Mouse (Mus musculus) embryonic facial prominence, embryonic 10.5 days (tissue): ENCODE data around the gene Nckap1. TPM values are rescaled to one million over a fixed set of nuclear protein-coding genes. Genes with fewer than 3 reads are reported as not detected.

Experiments
- DNase-seq: peaks from one replicate; pipeline ENCODE4 v3.0.0-alpha.2; 2017; ENCODE audit warnings: low spot score
- H3K27ac ChIP-seq: fragments of 300-500 bp; sonication (generic); replicated peaks from 2 replicates; pipeline ENCODE4 v1.5.1; 2016; ENCODE audit warnings: mild to moderate bottlenecking
- H3K27me3 ChIP-seq: fragments of 300-500 bp; sonication (generic); replicated peaks from 2 replicates; pipeline ENCODE4 v1.6.1; 2016; ENCODE audit warnings: low read depth, mild to moderate bottlenecking; ENCODE audit not compliant: poor library complexity, severe bottlenecking
- H3K36me3 ChIP-seq: fragments of 300-500 bp; sonication (generic); replicated peaks from 2 replicates; pipeline ENCODE4 v1.6.1; 2016; ENCODE audit warnings: mild to moderate bottlenecking, moderate library complexity
- H3K4me1 ChIP-seq: fragments of 300-500 bp; sonication (generic); 2 replicates; pipeline ENCODE4 v1.6.1; 2016
- H3K4me3 ChIP-seq: fragments of 300-500 bp; sonication (generic); 2 replicates; pipeline ENCODE4 v1.5.1; 2016; ENCODE audit warnings: mild to moderate bottlenecking, moderate library complexity
- H3K9me3 ChIP-seq: fragments of 300-500 bp; sonication (generic); 2 replicates; pipeline ENCODE4 v1.6.1; 2016; ENCODE audit warnings: mild to moderate bottlenecking
- WGBS: fragments of 180-500 bp; shearing (Covaris S2); methylation state at CpG from one replicate; pipeline ENCODE4 v1.1.7; 2016; 5-methylcytosine and 5-hydroxymethylcytosine counted together
- microRNA counts: library from miRNA; unstranded; fragments of <30 nt; microRNA quantifications from one replicate; lab custom pipeline; 2017
- microRNA-seq: library from miRNA; unstranded; fragments of <30 nt; microRNA quantifications from one replicate; pipeline ENCODE4, GENCODE M21; 2017
- polyA plus RNA-seq: library from polyadenylated mRNA; unstranded; fragments of >200 nt; fragmentation: Nextera tagmentation; extraction: Ambion mirVana; gene quantifications from 2 replicates; pipeline ENCODE4 v1.2.1, GENCODE M21; 2016

The Nckap1 gene
- polyA plus RNA-seq, 1 experiment from 2014 or later, result 66.6 TPM

DNA sequence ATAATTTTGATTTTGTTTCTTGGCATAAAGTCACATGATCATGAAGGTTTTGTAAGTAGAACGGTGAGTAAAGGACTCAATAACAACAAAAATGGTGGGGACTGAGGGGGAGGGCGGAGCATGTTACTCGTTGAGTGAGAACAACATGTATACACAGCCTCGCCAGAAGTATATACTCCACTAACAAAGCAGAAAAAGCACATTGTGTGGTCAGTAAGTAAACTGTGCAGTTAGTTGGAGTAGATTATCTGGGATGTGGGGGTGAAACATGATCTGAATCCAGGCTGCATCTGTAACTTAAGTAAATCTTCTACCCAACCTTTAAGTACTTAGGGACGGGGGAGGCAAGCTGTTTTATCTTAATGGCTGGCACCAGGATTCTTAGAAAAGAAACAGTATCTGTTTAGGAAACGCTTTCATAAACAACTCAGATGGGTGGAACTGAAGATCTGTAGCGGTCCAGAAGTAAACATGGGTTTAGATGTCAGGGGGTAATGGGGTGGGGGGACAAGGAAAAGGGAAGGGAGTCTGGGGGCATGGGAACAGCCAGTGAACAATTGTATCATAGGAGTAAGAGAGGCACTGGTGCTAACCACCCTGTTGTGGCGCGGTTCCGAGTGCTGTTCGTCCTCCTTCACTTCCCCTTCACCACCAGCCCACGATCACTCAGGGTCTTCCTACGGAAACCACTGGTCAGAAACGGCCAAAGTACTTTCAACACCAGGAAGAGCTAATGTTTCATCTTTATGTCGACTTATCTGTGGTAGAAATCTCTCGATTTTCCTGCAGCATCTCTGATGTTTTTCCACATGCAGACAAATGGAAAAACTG lies 115.0 kb downstream of the Nckap1 start:
- H3K27ac ChIP-seq, result peak overlapping the region; percentile 48
- peak; percentile 17 for DNase-seq
- H3K9me3 ChIP-seq, result no peaks in the 10 kb centered on the region
- 71% methylated on average over 16 of the region's 16 CpGs for WGBS
- H3K27me3 ChIP-seq, result no peaks in the 10 kb centered on the region
- peaks cover 16% of the 10 kb centered on the region for H3K4me1 ChIP-seq
- H3K36me3 ChIP-seq, result no peaks in the 10 kb centered on the region
- no peak overlapping the region for H3K4me3 ChIP-seq

DNA sequence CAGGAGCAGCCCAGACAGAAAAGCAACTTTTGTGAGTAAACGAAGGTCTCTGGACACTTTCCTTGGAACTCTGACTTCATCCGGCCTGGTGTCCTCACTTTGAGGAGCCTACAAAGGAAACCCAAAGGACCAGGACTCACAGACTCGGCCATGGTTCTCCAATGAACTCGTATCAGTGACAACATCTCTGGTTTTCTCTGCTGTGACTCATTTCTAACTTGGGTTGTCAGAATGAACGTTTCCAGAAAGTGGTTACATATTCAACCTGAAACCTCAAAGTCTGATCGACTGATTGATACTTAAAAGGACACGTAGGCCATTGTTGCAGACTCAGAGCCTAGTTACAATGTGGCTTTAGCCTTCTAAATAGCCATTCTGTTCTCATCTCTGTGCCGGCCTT lies 119.4 kb downstream of the Nckap1 start:
- no peaks in the 10 kb centered on the region for H3K36me3 ChIP-seq
- H3K9me3 ChIP-seq, result no peaks in the 10 kb centered on the region
- no peak overlapping the region for H3K4me3 ChIP-seq
- 79% methylated on average over 8 of the region's 8 CpGs for WGBS
- DNase-seq, result no peak
- H3K27ac ChIP-seq, result no peak overlapping the region
- peaks cover 19% of the 10 kb centered on the region for H3K4me1 ChIP-seq
- no peaks in the 10 kb centered on the region for H3K27me3 ChIP-seq

MicroRNA genes within 50 kb of the gene (microRNA counts, 519-probe panel; counts per million panel counts)
- microRNA mmu-miR-684 (lab: Ali Mortazavi, UCI), result 188 counts per million, percentile 57 among the panel's probes with 10 or more counts

Small RNA genes within 50 kb of the gene (microRNA-seq; reads per million reads assigned to microRNA genes)
- gene Mir684-1, result not detected

Other genes with a start within 250 kb of the Nckap1 start
- gene Frzb, start 133.8 kb downstream of the Nckap1 start, polyA plus RNA-seq, result 72.0 and 74.6 TPM in 2 replicates
- 16.0 and 16.8 TPM in 2 replicates for gene Dusp19, start 35.7 kb upstream of the Nckap1 start, polyA plus RNA-seq
- gene Nup35, start 35.9 kb upstream of the Nckap1 start, polyA plus RNA-seq, result 64.1 and 68.1 TPM in 2 replicates